10 mouse cellular contexts compared by ENCODE assay signal in the genomic region with DNA sequence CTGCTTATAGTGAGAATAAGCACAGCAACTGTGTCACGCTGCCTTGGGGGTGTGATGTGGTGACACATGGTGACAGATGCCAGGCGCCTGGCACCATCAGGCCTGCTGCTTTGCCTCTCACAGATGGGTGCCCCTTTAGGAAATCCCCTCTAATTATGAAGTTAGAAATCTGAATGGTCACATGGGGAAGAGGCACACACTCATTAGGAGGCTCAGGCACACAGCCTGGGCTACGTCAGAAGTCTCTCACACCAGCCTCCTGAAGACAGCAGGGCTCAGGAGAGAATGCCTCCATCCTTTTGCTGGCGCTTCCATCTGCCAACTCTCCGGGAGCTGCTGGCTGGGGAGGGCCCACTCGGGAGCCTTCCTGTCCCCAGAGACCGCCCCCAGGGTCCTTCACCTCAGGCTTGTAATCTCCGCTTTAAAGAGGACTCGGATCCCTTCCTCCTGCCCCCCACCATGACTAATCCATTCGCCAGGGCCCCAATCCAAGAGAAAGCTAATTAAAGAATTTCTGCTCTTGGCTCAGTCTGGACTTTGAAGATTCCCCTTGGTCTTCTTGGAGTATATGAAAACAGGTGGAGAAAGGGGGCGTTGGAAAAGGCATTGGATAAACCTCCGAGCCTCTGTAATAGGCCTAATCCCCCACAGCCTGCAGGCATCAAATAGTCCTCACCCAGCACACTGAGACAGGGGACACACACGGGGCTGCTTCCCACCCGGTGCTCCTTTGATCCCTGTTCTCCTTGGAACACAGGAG. TPM values are rescaled to one million over a fixed set of nuclear protein-coding genes. Genes with fewer than 3 reads are reported as not detected.
DNase-seq lines count a peak whose midpoint lies in the region; ATAC-seq lines count a peak whose summit lies in the region.
"Had no signal": no experiment of that assay in that cellular context is flagged by ENCODE, and none has a peak within 500 bp of the region (broad histone marks: within the 10 kb centered on the region; RNA-seq: fewer than 3 reads in every experiment).

No protein-coding gene starts in this region.

- ATAC-seq in embryonic facial prominence, embryonic 15.5 days (ENCODE audit: insufficient number of reproducible peaks, low FRiP score, low TSS enrichment, low read depth) = no peak; the same call in 1 of the 2 replicates
- peak; percentile 40; the same call in 1 of the 2 replicates for ATAC-seq in hindbrain, embryonic 14.5 days (ENCODE audit: low FRiP score)
- 0 out of 2 replicates have a peak, but pooled peaks have one; percentile 27 for ATAC-seq in neural tube, embryonic 12.5 days (ENCODE audit: low FRiP score, low read depth)
- no peak for ATAC-seq in cerebellum, adult (ENCODE audit: insufficient number of reproducible peaks, low FRiP score, low TSS enrichment)
- ATAC-seq in liver, embryonic 11.5 days (replicated peaks; ENCODE audit: low FRiP score) = no peak

- no peak overlapping the region for H3K27ac ChIP-seq in embryonic facial prominence, embryonic 15.5 days (replicated peaks)
- H3K27ac ChIP-seq in hindbrain, embryonic 14.5 days = no peak overlapping the region
- H3K27ac ChIP-seq in neural tube, embryonic 12.5 days = no peak overlapping the region
- no peak overlapping the region for H3K27ac ChIP-seq in liver, embryonic 11.5 days (ENCODE audit: low read depth, low read length)

- DNase-seq in layer of hippocampus, adult 11-12 months (ENCODE audit: low spot score) = peak; percentile 60
- DNase-seq in layer of hippocampus, adult 9-10 months (ENCODE audit: low spot score) = no peak
- DNase-seq in hindbrain, embryonic 14.5 days (ENCODE audit: low spot score) = no peak
- no peak for DNase-seq in gastrocnemius, adult 18-20 months (ENCODE audit: low spot score)
- DNase-seq in liver, embryonic 11.5 days (ENCODE audit: low spot score) = no peak
- DNase-seq: lung, postnatal 36 days; thymus, postnatal 14 days had no signal

- H3K4me1 ChIP-seq in embryonic facial prominence, embryonic 15.5 days = peaks cover 41% of the 10 kb centered on the region
- peaks cover 33% of the 10 kb centered on the region for H3K4me1 ChIP-seq in hindbrain, embryonic 14.5 days (replicated peaks; ENCODE audit: control insufficient read depth, insufficient read depth, low read length)
- H3K4me1 ChIP-seq in neural tube, embryonic 12.5 days = peaks cover 47% of the 10 kb centered on the region
- no peaks in the 10 kb centered on the region for H3K4me1 ChIP-seq in liver, embryonic 11.5 days (replicated peaks; ENCODE audit: control insufficient read depth, insufficient read depth, low read length)

- 0 out of 2 replicates have a peak overlapping the region, but pooled peaks have one; percentile 4 for H3K4me2 ChIP-seq in embryonic facial prominence, embryonic 15.5 days (replicated peaks)
- no peak overlapping the region for H3K4me2 ChIP-seq in hindbrain, embryonic 14.5 days (replicated peaks)
- peak overlapping the region; percentile 17 for H3K4me2 ChIP-seq in neural tube, embryonic 12.5 days (replicated peaks)
- H3K4me2 ChIP-seq in liver, embryonic 11.5 days = no peak overlapping the region

- H3K27me3 ChIP-seq in embryonic facial prominence, embryonic 15.5 days = peaks cover 4% of the 10 kb centered on the region; the same call in 1 of the 2 replicates
- H3K27me3 ChIP-seq in hindbrain, embryonic 14.5 days (ENCODE audit: control insufficient read depth, insufficient read depth, low read length) = no peaks in the 10 kb centered on the region
- H3K27me3 ChIP-seq in neural tube, embryonic 12.5 days (replicated peaks) = peaks cover 53% of the 10 kb centered on the region
- H3K27me3 ChIP-seq in liver, embryonic 11.5 days (replicated peaks; ENCODE audit: control insufficient read depth, insufficient read depth, low read length) = peaks cover 16% of the 10 kb centered on the region

- WGBS in embryonic facial prominence, embryonic 15.5 days = 21% methylated on average over 14 of the region's 14 CpGs
- WGBS in hindbrain, embryonic 14.5 days = 25% methylated on average over 14 of the region's 14 CpGs
- WGBS in neural tube, embryonic 12.5 days = 24% methylated on average over 14 of the region's 14 CpGs
- WGBS in liver, embryonic 11.5 days = 52% methylated on average over 14 of the region's 14 CpGs

- H3K36me3 ChIP-seq in embryonic facial prominence, embryonic 15.5 days = no peaks in the 10 kb centered on the region
- H3K36me3 ChIP-seq in hindbrain, embryonic 14.5 days (replicated peaks; ENCODE audit: control insufficient read depth, insufficient read depth) = no peaks in the 10 kb centered on the region
- H3K36me3 ChIP-seq in neural tube, embryonic 12.5 days = no peaks in the 10 kb centered on the region
- H3K36me3 ChIP-seq in liver, embryonic 11.5 days (ENCODE audit: control insufficient read depth, insufficient read depth, low read length) = no peaks in the 10 kb centered on the region

- no peaks in the 10 kb centered on the region for H3K9me3 ChIP-seq in embryonic facial prominence, embryonic 15.5 days (replicated peaks)
- no peaks in the 10 kb centered on the region for H3K9me3 ChIP-seq in hindbrain, embryonic 14.5 days (ENCODE audit: control insufficient read depth, low read length)
- H3K9me3 ChIP-seq in neural tube, embryonic 12.5 days = no peaks in the 10 kb centered on the region
- no peaks in the 10 kb centered on the region for H3K9me3 ChIP-seq in liver, embryonic 11.5 days (ENCODE audit: control insufficient read depth, low read length)

- H3K9ac ChIP-seq in embryonic facial prominence, embryonic 15.5 days = no peak overlapping the region
- H3K9ac ChIP-seq in hindbrain, embryonic 14.5 days = no peak overlapping the region
- no peak overlapping the region for H3K9ac ChIP-seq in neural tube, embryonic 12.5 days
- no peak overlapping the region for H3K9ac ChIP-seq in liver, embryonic 11.5 days (ENCODE audit: low read depth, low read length)

- no peak overlapping the region for H3K4me3 ChIP-seq in embryonic facial prominence, embryonic 15.5 days (replicated peaks)
- H3K4me3 ChIP-seq in hindbrain, embryonic 14.5 days (replicated peaks; ENCODE audit: low read length) = no peak overlapping the region
- H3K4me3 ChIP-seq in neural tube, embryonic 12.5 days = no peak overlapping the region
- no peak overlapping the region for H3K4me3 ChIP-seq in liver, embryonic 11.5 days (ENCODE audit: low read depth, low read length)

RNA-seq across cellular contexts. Expression of gene Flrt1, which starts 22.3 kb away (rescaled TPM):
- 13.5 and 19.2 TPM in 2 replicates for polyA plus RNA-seq in embryonic facial prominence, embryonic 15.5 days (2015; fragmentation: Nextera tagmentation; extraction: Ambion mirVana)
- 8.7 and 9.5 TPM in 2 replicates for polyA plus RNA-seq in hindbrain, embryonic 14.5 days (2014; fragmentation: Nextera tagmentation; extraction: Ambion mirVana)
- polyA plus RNA-seq in neural tube, embryonic 12.5 days (2016; fragmentation: Nextera tagmentation; extraction: Ambion mirVana) = 7.0 and 9.9 TPM in 2 replicates
- 1 to 10 TPM; 1.1 to 1.9 TPM for total RNA-seq in gastrocnemius, adult 18-20 months (2021)
- polyA plus RNA-seq in liver, embryonic 11.5 days (2014; fragmentation: Nextera tagmentation; extraction: Ambion mirVana) = 0.60 and 0.64 TPM in 2 replicates

RNA-seq across cellular contexts. Expression of gene Macrod1, which starts 26.6 kb away (rescaled TPM):
- 22.1 and 26.6 TPM in 2 replicates for polyA plus RNA-seq in embryonic facial prominence, embryonic 15.5 days (2015; fragmentation: Nextera tagmentation; extraction: Ambion mirVana)
- polyA plus RNA-seq in hindbrain, embryonic 14.5 days (2014; fragmentation: Nextera tagmentation; extraction: Ambion mirVana) = 5.2 and 6.9 TPM in 2 replicates
- polyA plus RNA-seq in neural tube, embryonic 12.5 days (2016; fragmentation: Nextera tagmentation; extraction: Ambion mirVana) = 3.4 and 5.2 TPM in 2 replicates
- total RNA-seq in gastrocnemius, adult 18-20 months (2021) = 100 to 1,000 TPM; 276 to 311 TPM
- polyA plus RNA-seq in liver, embryonic 11.5 days (2014; fragmentation: Nextera tagmentation; extraction: Ambion mirVana) = 5.9 and 6.7 TPM in 2 replicates

RNA-seq across cellular contexts. Expression of gene Stip1, which starts 43.4 kb away (rescaled TPM):
- 228 and 244 TPM in 2 replicates for polyA plus RNA-seq in embryonic facial prominence, embryonic 15.5 days (2015; fragmentation: Nextera tagmentation; extraction: Ambion mirVana)
- polyA plus RNA-seq in hindbrain, embryonic 14.5 days (2014; fragmentation: Nextera tagmentation; extraction: Ambion mirVana) = 204 and 230 TPM in 2 replicates
- polyA plus RNA-seq in neural tube, embryonic 12.5 days (2016; fragmentation: Nextera tagmentation; extraction: Ambion mirVana) = 278 and 294 TPM in 2 replicates
- 10 to 100 TPM; 89.7 to 98.5 TPM for total RNA-seq in gastrocnemius, adult 18-20 months (2021)
- 356 and 387 TPM in 2 replicates for polyA plus RNA-seq in liver, embryonic 11.5 days (2014; fragmentation: Nextera tagmentation; extraction: Ambion mirVana)

Comparison
In these comparisons a context has a peak if more than half of its experiments do, and no peak if none do; other contexts are left out.
1. ATAC-seq: peak in hindbrain, embryonic 14.5 days (single experiment) and neural tube, embryonic 12.5 days (single experiment); none in embryonic facial prominence, embryonic 15.5 days (single experiment), cerebellum, adult (single experiment) and liver, embryonic 11.5 days (single experiment).
2. H3K4me2 ChIP-seq: peak in embryonic facial prominence, embryonic 15.5 days (single experiment) and neural tube, embryonic 12.5 days (single experiment); none in hindbrain, embryonic 14.5 days (single experiment) and liver, embryonic 11.5 days (single experiment).